Comparison of ENCODE assay signal across 10 mouse cellular contexts in genomic region chr13:55071322-55071721, GRCm38 (mm10). TPM values are rescaled to one million over a fixed set of nuclear protein-coding genes. Genes with fewer than 3 reads are reported as not detected.
DNase-seq lines count a peak whose midpoint lies in the region; ATAC-seq and TF ChIP-seq lines count a peak whose summit lies in the region.
"Had no signal": no experiment of that assay in that cellular context is flagged by ENCODE, and none has a peak within 500 bp of the region (broad histone marks: within the 10 kb centered on the region; RNA-seq: fewer than 3 reads in every experiment).

No protein-coding gene starts in this region.

- H3K27me3 ChIP-seq in limb, embryonic 14.5 days (ENCODE audit: control insufficient read depth, insufficient read depth, low read length), result no peaks in the 10 kb centered on the region
- no peaks in the 10 kb centered on the region for H3K27me3 ChIP-seq in limb, embryonic 10.5 days (ENCODE audit: low read depth, poor library complexity, severe bottlenecking)
- H3K27me3 ChIP-seq in kidney, embryonic 14.5 days (ENCODE audit: control insufficient read depth, insufficient read depth, low read length), result no peaks in the 10 kb centered on the region
- H3K27me3 ChIP-seq: liver, embryonic 15.5 days; stomach, embryonic 15.5 days had no signal

- H3K9ac ChIP-seq in limb, embryonic 14.5 days (ENCODE audit: low read depth, low read length, severe bottlenecking), result no peak overlapping the region
- no peak overlapping the region for H3K9ac ChIP-seq in kidney, embryonic 14.5 days (ENCODE audit: low read depth, low read length)
- H3K9ac ChIP-seq: liver, embryonic 15.5 days; stomach, embryonic 15.5 days had no signal

- 3% methylated on average over 3 of the region's 3 CpGs for WGBS in limb, embryonic 14.5 days
- WGBS in limb, embryonic 10.5 days, result 6% methylated on average over 3 of the region's 3 CpGs
- 0% methylated on average over 3 of the region's 3 CpGs for WGBS in kidney, embryonic 14.5 days

- peaks cover 17% of the 10 kb centered on the region for H3K36me3 ChIP-seq in limb, embryonic 14.5 days (ENCODE audit: control insufficient read depth, insufficient read depth, low read length)
- peaks cover 17% of the 10 kb centered on the region for H3K36me3 ChIP-seq in limb, embryonic 10.5 days
- peaks cover 14% of the 10 kb centered on the region for H3K36me3 ChIP-seq in kidney, embryonic 14.5 days (ENCODE audit: control insufficient read depth, insufficient read depth, low read length)

- DNase-seq in cerebellum, adult 18-20 months, result peak; percentile 19 to 27
- no peak for DNase-seq in cerebellum, adult 11 months
- peak; percentile 70 for DNase-seq in limb, embryonic 14.5 days (ENCODE audit: low spot score)
- DNase-seq in limb, embryonic 10.5 days (ENCODE audit: low spot score), result no peak
- DNase-seq in brain, adult 2 months (ENCODE audit: low read depth, low spot score), result peak; percentile 66
- DNase-seq in mesoderm, embryonic 11.5 days (ENCODE audit: low read depth, low spot score), result peak; percentile 42
- DNase-seq in urinary bladder, postnatal 4 days (ENCODE audit: low spot score in 2 of 2), result no peak

- no peak overlapping the region for H3K27ac ChIP-seq in limb, embryonic 14.5 days (replicated peaks; ENCODE audit: low read depth, low read length)
- no peak overlapping the region for H3K27ac ChIP-seq in limb, embryonic 10.5 days
- no peak overlapping the region for H3K27ac ChIP-seq in kidney, embryonic 14.5 days (ENCODE audit: low read depth, low read length)
- H3K27ac ChIP-seq: liver, embryonic 15.5 days; stomach, embryonic 15.5 days had no signal

- no peaks in the 10 kb centered on the region for H3K9me3 ChIP-seq in limb, embryonic 14.5 days (ENCODE audit: control insufficient read depth, low read length)
- H3K9me3 ChIP-seq in limb, embryonic 10.5 days (replicated peaks), result no peaks in the 10 kb centered on the region
- no peaks in the 10 kb centered on the region for H3K9me3 ChIP-seq in kidney, embryonic 14.5 days (ENCODE audit: control insufficient read depth, low read length)
- H3K9me3 ChIP-seq: liver, embryonic 15.5 days; stomach, embryonic 15.5 days had no signal

- no peak overlapping the region for H3K4me2 ChIP-seq in limb, embryonic 14.5 days (replicated peaks; ENCODE audit: low read depth, low read length, severe bottlenecking)
- H3K4me2 ChIP-seq in kidney, embryonic 14.5 days (replicated peaks; ENCODE audit: low read depth, low read length), result no peak overlapping the region
- H3K4me2 ChIP-seq: liver, embryonic 15.5 days; stomach, embryonic 15.5 days had no signal

- TF ChIP-seq POLR2A in limb, embryonic 14.5 days (IDR thresholded peaks at IDR 0.05; ENCODE audit: borderline replicate concordance, extremely low read depth, insufficient read depth, insufficient read length), result no peak

- ATAC-seq in limb, embryonic 14.5 days (ENCODE audit: low FRiP score, low read depth), result no peak
- ATAC-seq in kidney, embryonic 14.5 days (ENCODE audit: low FRiP score, low TSS enrichment), result no peak

- H3K4me1 ChIP-seq in limb, embryonic 14.5 days (ENCODE audit: control insufficient read depth, insufficient read depth, low read length), result no peaks in the 10 kb centered on the region
- H3K4me1 ChIP-seq in limb, embryonic 10.5 days, result no peaks in the 10 kb centered on the region
- no peaks in the 10 kb centered on the region for H3K4me1 ChIP-seq in kidney, embryonic 14.5 days (ENCODE audit: control insufficient read depth, insufficient read depth, low read length)
- H3K4me1 ChIP-seq: liver, embryonic 15.5 days; stomach, embryonic 15.5 days had no signal

- no peak overlapping the region for H3K4me3 ChIP-seq in limb, embryonic 14.5 days (replicated peaks; ENCODE audit: low read length)
- H3K4me3 ChIP-seq in limb, embryonic 10.5 days, result no peak overlapping the region
- H3K4me3 ChIP-seq in kidney, embryonic 14.5 days (ENCODE audit: low read length), result no peak overlapping the region
- H3K4me3 ChIP-seq: liver, embryonic 15.5 days; stomach, embryonic 15.5 days had no signal

RNA-seq across cellular contexts. Expression of gene Uimc1, which starts 28.8 kb away (rescaled TPM):
- 17.5 and 28.5 TPM in 2 replicates for polyA plus RNA-seq in limb, embryonic 14.5 days (2012; rRNA removed)
- polyA plus RNA-seq in limb, embryonic 14.5 days (2014; fragmentation: Nextera tagmentation; extraction: Ambion mirVana), result 27.1 and 30.6 TPM in 2 replicates
- polyA plus RNA-seq in limb, embryonic 10.5 days (2016; fragmentation: Nextera tagmentation; extraction: Ambion mirVana), result 21.2 and 24.4 TPM in 2 replicates
- 28.1 and 29.6 TPM in 2 replicates for polyA plus RNA-seq in kidney, embryonic 14.5 days (2014; fragmentation: Nextera tagmentation; extraction: Ambion mirVana)

RNA-seq across cellular contexts. Expression of gene Zfp346, which starts 33.8 kb away (rescaled TPM):
- polyA plus RNA-seq in limb, embryonic 14.5 days (2012; rRNA removed), result 48.6 and 50.8 TPM in 2 replicates
- 27.0 and 28.9 TPM in 2 replicates for polyA plus RNA-seq in limb, embryonic 14.5 days (2014; fragmentation: Nextera tagmentation; extraction: Ambion mirVana)
- 25.0 and 30.0 TPM in 2 replicates for polyA plus RNA-seq in limb, embryonic 10.5 days (2016; fragmentation: Nextera tagmentation; extraction: Ambion mirVana)
- 13.8 and 25.4 TPM in 2 replicates for polyA plus RNA-seq in kidney, embryonic 14.5 days (2014; fragmentation: Nextera tagmentation; extraction: Ambion mirVana)

RNA-seq across cellular contexts. Expression of gene Hk3, which starts 50.1 kb away (rescaled TPM):
- 1.7 and 1.9 TPM in 2 replicates for polyA plus RNA-seq in limb, embryonic 14.5 days (2012; rRNA removed)
- polyA plus RNA-seq in limb, embryonic 14.5 days (2014; fragmentation: Nextera tagmentation; extraction: Ambion mirVana), result 1.5 and 1.6 TPM in 2 replicates
- polyA plus RNA-seq in limb, embryonic 10.5 days (2016; fragmentation: Nextera tagmentation; extraction: Ambion mirVana), result 0.33 and 0.53 TPM in 2 replicates
- polyA plus RNA-seq in kidney, embryonic 14.5 days (2014; fragmentation: Nextera tagmentation; extraction: Ambion mirVana), result 0.53 and 0.83 TPM in 2 replicates

Comparison
In these comparisons a context has a peak if more than half of its experiments do, and no peak if none do; other contexts are left out.
1. DNase-seq: peak in cerebellum, adult 18-20 months (2 of 2), limb, embryonic 14.5 days (single experiment), brain, adult 2 months (single experiment) and mesoderm, embryonic 11.5 days (single experiment); none in cerebellum, adult 11 months (single experiment), limb, embryonic 10.5 days (single experiment) and urinary bladder, postnatal 4 days (0 of 2).